Mouse (Mus musculus) heart, adult 11 months (tissue): ENCODE measurements around the gene Adam12.

Source experiments
- DNase-seq: peaks from one replicate; pipeline ENCODE4 v3.0.0; 2022

Gene Adam12

GRCm38 (mm10) chr7:134149351-134149750 is 82.6 kb downstream of the Adam12 start:
- peak; percentile 82 for DNase-seq

DNA sequence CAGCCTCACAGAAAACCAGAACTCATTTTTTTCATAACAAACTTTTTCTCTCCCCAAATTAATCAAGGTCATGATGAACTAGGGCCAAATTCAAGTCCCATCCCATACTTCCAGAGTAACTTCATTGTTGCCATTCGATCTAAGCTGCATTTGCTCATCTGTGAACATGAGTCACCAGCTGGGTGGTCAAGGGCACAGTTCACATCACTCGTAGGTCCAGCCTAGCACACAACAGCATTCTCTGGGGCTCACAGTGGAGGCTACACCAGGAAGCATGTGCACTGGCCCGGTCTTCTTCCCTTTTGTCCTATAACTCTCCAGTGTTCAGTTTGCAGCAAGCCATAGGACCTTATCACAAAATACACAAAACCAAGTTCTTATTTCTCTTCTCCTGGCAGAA is 84.4 kb downstream of the Adam12 start:
- DNase-seq, result peak; percentile 64

- peak; percentile 68 for DNase-seq
Observed at GRCm38 (mm10) chr7:134146821-134147220, 85.1 kb downstream of the Adam12 start.

DNA sequence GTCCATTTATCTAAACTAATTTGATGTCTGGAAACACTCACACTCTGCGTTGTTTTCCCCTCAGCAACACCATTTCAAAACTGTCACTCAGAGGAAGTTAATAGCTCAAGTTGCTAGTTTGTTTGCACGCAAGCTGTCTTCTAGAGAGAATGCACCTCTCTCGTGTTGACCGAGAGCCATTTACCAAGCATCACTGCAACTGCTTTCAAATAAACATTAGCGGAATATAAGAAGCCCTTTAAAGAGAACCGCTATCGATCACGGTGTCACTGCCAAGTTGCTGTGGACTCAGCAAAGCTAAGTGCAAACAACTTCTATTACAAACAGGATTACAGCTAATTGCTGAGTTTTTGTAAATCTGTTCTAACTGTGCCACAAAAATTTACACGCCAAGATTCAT is 87.8 kb downstream of the Adam12 start:
- peak; percentile 46 for DNase-seq

DNA sequence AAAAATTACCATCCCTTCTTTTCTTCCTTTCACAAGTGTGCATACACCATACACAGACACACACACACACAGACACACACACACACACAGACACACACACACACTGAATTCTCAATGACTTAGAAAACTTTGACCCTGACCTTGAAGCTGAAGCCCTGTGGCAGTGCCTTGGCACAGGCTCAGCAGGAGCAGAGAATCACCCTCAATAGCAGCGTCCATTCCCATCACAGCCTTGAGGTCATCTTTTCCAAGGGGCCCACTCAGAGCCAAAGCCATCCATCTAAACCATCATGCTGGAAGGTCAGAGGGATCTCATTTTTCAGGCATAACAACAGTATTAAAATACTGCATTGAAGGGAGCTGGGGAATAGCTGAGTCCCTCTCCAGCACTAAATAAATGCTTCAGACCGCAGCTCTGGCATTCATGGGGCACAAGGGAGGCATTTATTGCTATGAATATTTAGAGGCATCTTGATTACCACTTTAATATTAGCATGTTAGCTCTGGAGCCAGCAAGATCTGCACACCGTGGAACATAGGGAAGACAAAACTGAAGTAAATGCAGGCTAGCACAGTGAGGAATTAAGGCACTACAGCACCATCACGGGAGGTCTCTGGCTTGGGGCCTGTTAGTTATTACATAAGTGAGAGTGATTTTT is 92.5 kb downstream of the Adam12 start:
- no peak for DNase-seq

- DNase-seq, result no peak
Observed at GRCm38 (mm10) chr7:134132323-134132722, 99.6 kb downstream of the Adam12 start.

- DNase-seq, result peak; percentile 44
Observed at GRCm38 (mm10) chr7:134128087-134128522, 103.8 kb downstream of the Adam12 start.

- peak; percentile 50 for DNase-seq
Observed at GRCm38 (mm10) chr7:134121397-134121796, 110.5 kb downstream of the Adam12 start.

- DNase-seq, result peak; percentile 96
Observed at GRCm38 (mm10) chr7:134115438-134115837, 116.5 kb downstream of the Adam12 start.

DNA sequence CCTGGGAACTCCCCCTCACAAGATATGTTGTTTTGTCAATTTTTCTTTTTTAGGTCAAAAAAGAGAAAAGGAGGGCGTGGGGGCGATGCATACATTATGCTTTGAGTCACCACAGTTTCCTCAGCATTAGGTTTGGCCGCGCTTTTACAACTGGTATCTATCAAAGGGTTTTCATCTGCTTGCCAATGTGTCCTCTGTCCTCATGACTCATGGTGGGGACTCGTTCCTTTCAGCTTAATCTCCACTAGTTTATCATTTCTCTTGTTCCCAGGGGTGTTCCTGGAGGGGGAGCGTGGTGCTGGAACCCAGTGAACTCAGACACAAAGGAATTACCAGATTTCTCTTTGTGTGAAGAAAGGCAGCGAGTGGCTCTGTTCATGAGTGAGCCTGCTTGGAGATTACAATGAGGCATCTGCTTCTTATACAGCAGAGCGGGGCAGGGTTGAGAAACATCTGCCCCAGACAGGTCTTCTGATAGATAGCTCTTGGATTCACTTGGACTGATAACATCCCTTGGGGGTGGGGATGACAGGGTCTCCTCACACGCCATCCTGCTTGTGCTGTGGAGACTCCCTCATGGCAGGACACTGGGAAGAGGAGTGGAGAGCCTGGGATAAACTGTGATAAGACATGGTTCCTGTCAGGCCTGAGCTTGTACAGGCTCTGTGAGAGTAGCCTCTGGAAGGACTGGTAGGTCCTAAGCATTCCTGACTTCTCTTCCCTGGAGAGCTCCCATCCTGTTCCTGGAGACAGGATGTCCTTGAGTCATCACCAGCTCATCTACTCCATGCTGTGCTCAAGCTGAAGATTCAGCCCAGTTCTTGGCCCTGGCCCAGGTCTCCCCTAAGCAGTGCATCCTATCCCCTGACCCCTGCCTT is 117.4 kb downstream of the Adam12 start:
- DNase-seq, result peak; percentile 96

GRCm38 (mm10) chr7:134113829-134114228 is 118.1 kb downstream of the Adam12 start:
- DNase-seq, result peak; percentile 78

DNA sequence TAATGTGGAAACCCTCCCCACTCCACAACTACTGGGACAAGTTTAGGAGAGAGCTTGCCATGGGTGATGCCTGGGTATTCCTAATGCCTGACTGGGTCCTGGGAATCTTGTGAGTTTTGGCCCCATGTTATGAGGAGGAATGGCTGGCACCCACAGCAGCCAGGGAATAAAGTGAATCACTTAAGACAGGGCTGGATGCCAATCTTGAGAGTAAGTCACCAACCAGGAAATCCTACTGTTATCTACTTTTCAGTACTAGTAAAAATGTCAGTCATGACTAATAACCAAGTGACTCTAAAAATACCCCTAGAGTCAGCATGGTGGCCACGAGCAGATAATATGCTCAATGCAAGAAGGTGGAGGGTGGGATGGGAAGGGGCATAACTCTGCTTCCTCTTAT is 121.8 kb downstream of the Adam12 start:
- peak; percentile 77 for DNase-seq

- peak; percentile 95 for DNase-seq
Observed at GRCm38 (mm10) chr7:134107849-134108248, 124.1 kb downstream of the Adam12 start.

GRCm38 (mm10) chr7:134099010-134099409 is 132.9 kb downstream of the Adam12 start:
- DNase-seq, result peak; percentile 39

DNA sequence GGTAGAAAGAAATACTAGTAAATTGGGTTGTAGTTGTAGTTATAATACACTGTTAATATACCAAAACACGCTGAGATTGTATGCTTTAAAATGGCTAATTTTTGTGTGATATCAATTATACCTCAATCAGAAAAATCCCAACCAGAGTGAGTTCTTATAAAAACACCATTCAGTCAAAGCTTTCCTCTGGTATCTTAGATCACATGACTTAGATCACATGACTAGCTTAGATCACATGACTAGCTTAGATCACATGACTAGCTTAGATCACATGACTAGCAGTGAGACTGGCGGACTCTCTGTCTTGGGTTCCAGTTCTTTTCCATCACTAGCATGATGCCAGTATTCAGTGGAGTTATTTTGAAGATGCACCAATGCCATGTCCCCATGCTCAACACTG is 134.1 kb downstream of the Adam12 start:
- DNase-seq, result no peak

DNA sequence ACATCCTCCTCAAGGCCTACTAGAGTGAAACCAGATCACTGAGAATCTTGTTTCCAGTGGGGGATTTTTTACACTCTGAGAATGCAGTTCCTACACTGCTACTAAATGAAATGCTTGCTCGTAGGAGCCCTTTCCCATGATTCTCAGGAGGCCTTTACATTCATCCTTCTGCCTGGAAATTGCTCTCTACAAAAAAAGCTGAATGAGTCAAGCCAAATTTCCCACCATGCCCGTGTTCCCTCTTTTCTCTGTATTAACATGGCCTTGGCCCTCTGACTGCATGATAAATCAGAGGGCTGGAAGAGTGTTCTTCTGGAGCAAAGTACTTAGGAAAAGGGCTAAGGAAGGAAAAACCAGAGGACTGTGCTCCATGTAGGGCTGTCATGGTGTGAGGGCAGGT is 138.1 kb downstream of the Adam12 start:
- peak; percentile 69 for DNase-seq

- peak; percentile 74 for DNase-seq
Observed at GRCm38 (mm10) chr7:134090764-134091163, 141.2 kb downstream of the Adam12 start.

GRCm38 (mm10) chr7:134090256-134090655 is 141.7 kb downstream of the Adam12 start:
- DNase-seq, result peak; percentile 69

GRCm38 (mm10) chr7:134088548-134089347 is 143.2 kb downstream of the Adam12 start:
- DNase-seq, result peak; percentile 55

GRCm38 (mm10) chr7:134085396-134085795 is 146.6 kb downstream of the Adam12 start:
- peak; percentile 30 for DNase-seq

- peak; percentile 55 for DNase-seq
Observed at GRCm38 (mm10) chr7:134084926-134085325, 147.0 kb downstream of the Adam12 start.

- peak; percentile 67 for DNase-seq
Observed at GRCm38 (mm10) chr7:134081307-134082072, 150.5 kb downstream of the Adam12 start.
